Mouse (Mus musculus) right cerebral cortex, postnatal 4 days (tissue): ENCODE results near the gene Med13.
A peak's percentile ranks its signal among the peaks of the same experiment; 100 is the strongest.

Source experiments
- DNase-seq: peaks from one replicate; pipeline ENCODE4 v3.0.0-alpha.2; 2022

Gene Med13

DNA sequence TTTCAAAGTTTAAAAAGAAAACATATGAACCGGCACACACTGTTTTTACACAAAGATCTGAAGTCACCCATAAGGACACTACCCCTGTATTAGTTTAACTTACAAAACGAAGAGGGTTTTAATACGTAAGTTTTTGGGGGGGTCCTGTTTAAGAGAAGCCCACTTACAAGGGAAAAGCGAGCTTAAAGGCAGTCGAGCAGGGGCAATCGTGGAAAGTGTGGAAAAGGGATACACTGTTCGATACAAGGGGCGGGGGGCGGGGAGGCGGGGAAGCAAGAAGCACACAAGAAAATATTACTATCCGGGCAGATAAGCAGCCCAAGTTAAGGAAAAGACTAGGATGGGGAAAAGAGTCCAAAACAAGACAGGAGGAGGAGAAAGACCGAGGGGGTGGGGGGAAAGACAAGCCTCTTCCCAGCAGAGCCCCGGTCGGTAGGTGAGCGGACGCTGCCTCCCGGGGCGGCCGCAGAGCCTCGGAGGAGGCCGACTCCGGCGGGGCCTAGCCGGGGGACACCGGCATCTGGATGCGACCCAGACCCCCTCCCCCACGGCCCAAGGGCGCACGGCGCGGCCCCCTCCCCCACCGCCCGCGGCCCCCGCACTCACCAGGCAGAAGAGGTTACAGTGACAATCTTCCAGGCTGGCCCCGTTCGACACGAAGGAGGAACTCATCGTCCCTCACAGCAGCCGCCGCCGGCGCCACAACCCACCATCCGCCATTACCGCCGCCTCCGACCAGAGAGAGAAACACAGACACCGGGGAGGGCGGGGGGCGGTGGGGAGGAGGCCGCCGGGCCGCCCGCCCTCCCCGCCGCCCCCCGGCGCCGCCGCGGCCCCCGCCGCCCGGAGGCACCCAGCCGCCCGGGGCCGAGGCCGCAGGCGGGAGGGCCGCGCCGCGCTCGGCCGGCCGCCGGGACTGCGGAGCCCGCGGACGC lies at the start of gene Med13:
Gene Med13, minus strand, starts transcription at position 749 of the 935 bp plus-strand sequence.
- DNase-seq, result peak; percentile 56

DNA sequence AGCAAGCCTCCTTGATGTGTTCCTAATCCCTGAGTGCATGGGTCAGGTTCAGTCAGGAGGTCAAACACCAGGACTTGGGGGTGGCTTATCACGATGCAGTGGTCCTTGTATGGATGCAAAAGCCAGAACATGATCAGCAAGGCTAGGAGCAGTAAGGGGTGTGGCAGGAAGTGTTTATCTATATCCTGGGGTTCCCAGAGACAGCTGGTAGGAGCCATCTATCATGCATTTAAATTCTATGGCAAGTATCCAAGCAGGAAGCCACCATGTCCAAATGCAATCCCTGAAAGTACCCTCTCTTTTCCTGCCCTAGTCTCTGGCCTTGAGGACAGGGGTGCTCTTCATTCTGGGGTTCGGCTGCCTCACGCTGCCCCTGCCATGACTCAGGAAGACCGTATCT lies 47.2 kb upstream of the Med13 start:
- DNase-seq, result no peak

DNA sequence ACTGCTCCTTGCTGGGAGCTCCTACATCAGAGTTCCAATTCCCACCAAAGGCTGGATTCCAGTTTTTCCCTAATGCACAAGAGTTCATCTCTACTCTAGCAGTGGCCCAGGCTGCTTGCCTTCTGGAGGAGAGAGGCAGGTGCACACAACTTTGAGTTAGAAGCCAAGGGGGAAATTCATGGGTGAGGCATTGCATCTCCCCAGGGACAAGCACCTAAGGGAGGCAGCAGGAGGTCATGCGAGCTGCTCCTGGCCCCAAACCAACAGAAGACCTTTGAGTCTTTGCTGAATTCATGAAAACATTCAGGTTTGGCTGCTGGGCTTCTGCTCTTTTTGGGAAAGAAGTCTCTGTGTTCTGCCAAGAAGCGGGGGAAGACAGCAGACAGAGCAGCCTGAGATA lies 46.4 kb upstream of the Med13 start:
- no peak for DNase-seq

DNA sequence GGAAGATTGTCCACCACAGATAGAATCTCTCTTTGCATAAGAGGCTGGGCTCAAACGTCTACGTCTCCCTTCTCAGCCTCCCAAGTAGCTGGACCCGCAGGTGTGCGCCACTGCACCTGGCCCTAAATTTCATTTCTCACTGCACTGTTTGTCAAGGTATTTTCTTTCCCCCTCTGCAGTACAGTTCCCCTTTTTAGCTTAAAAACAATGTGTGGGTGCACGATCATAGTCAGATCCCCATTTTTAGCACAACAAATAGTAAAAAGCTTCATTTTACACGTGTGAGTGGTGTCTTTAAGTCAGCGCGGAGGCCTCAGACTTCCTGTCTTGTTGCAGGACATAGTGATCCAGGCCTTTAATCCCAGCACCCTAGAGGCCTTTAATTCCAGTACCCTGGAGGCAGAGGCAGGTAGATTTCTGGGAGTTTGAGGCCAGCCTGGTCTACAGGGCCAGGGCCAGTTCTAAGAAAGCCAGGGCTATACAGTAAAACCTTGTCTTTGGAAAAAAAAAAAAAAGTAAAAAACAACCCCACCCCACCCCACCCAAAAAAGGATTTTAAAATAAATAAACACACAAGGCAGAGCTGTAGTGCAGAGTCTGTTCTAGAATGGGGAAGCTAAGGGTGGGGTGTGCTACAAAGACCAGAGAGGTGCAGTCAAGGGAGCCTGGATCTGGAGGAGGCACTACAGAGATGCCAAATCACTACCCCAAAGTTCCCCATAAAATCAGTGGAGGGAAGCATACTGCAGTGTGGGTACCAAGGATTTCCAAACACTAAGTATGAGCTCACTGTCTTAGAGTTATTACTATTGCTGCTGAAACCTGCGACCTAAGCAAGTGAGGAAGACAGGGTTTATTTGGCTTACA lies 42.1 kb upstream of the Med13 start:
- no peak for DNase-seq

DNA sequence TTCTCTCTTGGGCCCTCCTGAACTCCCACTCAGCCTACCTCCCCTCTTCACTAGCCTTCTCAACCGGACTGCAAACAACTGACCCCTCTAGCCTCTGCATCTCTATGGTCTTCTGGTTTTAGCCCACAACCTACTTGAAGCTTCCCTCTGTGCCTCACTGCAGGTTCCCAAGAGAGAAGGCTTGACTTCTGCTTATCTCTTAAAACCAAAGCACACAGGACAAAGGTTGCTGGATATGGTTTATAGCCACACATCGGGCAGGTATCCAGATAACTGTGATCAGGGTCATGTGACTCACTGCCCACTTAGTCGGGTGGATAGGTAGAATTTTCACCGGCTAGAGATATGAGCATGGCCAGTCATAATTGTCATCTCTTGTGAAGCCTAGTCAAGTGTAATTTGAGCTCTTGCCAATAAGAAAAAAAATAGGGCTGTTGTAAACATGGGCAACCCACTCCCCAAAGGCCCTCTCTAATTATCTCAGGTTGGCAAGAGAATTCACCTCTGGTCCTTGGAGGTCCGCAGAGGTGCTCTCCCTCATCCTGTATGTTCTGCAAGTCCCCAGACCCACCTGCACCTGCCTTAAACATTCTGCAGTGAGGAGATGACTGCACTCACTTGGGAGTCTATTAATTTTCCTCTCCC lies 39.7 kb upstream of the Med13 start:
- no peak for DNase-seq

DNA sequence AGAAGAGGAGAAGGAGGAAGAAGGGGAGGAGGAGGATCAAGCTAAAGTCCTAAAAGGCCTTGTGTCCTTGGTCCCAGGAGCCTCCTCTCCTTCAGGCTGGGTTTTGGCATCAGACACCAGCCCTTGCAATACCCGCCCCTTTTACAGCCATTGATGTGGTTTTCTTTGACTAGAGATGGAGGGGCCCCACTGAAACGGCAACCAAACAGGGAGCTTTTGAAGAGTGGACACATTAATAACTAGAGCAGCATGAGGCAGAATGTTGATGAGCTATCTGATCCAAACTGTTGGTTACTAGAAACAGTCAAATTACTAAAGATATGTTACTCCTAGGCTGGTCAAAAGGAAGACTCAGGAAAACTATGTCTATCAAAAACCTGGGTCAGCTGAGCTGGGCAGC lies 39.1 kb upstream of the Med13 start:
- no peak for DNase-seq

DNA sequence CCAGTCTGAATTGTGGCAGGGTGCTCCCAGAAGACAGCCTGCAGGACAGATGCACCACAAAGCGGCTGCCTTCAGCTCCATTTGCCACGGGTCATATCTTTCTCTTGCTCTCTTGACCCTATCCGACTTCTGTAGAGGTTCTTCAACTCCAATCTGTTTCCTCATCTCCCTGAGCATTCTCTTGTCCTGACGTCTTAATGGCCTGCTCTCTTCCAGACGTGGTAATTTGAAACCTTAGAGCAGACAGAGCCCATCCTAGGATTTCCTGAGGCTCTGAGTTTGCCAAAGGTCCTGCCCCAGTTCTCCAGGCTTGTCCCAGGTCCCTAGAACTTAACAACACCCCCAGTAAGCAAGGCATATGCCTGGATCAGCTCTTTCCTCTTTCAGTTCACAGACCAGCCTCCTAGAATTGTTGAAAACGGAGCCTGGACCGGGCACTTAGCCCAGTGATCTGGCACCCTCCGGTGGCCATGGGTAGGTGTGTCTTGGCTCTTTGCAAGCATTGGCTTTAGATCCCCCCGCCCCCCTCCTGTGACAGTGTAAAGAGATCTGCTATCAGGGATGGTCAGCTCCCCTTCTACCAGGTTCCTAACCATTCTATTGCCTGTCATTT lies 38.2 kb upstream of the Med13 start:
- DNase-seq, result peak; percentile 62

DNA sequence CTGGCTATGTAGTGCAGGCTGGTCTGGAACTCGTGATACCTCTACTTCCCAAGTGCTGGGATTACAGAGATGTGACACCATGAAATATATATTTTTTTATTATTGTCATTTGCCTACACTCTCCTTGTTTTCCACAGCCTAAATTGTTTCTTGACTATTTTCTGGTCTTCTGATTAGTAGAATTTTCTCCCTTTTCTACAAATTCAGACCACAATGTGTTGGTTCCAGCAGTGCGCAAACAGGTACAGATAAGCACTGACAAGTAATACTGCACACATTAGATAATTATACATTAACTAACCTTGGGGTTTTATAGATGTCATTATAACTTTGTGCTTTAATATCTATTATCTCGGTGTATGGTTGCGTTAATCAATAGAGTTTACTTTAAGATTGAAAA lies 37.7 kb upstream of the Med13 start:
- DNase-seq, result no peak

DNA sequence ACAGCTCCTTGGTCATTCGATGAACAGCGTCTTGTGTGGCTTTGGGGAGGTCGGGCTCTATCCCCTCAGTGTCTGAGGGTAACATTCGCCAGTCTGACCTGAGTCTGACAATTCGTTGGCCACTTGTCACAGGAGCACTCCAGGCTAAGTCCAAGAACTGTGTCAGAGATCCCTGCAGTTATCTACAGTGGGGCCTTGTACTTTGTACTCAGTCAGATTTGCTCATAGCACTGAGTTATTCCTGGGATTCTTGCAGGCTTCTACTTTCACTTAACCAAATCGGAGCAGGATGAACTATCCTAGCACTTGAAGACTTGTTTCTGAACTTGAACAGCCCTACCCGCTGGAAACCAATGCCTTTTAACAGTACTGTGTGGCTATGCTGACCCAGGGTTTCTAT lies 34.3 kb upstream of the Med13 start:
- no peak for DNase-seq

DNA sequence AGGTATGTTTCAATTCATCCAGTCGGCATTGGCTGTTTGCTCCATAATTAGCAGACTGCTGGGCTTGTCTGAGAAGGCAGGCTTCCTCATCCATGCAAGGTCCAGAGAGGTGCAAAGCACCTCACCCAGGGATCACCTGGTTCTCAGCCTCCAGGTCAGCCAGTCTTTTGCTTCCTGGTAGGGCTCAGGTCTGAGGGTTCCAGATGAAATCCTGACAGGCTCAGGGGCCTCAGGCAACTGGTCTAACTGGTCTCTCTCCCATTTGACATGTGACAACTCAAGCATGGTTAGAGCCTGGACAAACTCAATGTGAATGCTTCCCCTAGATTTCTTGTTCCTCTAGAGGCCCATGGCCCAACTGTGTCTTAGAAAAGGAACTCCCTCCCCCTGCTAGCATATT lies 32.9 kb upstream of the Med13 start:
- no peak for DNase-seq

DNA sequence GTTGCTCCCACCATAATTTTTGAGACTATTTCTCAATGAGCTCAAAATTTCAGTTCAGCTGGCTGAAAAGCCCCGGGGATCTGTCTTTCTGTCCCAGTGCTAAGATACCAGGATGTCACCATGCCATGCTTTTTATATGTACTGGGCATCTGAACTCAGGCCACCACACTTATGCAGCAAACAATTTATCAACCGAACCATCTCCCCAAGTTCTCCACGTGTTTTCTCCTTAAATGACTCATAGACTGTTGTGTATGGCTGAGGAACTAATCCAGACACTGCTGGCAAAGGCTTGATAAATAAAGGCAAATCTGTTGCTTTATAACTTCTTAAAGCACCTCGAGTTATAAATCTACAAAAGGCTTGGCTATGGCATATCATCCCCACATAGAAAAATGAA lies 32.1 kb upstream of the Med13 start:
- no peak for DNase-seq

DNA sequence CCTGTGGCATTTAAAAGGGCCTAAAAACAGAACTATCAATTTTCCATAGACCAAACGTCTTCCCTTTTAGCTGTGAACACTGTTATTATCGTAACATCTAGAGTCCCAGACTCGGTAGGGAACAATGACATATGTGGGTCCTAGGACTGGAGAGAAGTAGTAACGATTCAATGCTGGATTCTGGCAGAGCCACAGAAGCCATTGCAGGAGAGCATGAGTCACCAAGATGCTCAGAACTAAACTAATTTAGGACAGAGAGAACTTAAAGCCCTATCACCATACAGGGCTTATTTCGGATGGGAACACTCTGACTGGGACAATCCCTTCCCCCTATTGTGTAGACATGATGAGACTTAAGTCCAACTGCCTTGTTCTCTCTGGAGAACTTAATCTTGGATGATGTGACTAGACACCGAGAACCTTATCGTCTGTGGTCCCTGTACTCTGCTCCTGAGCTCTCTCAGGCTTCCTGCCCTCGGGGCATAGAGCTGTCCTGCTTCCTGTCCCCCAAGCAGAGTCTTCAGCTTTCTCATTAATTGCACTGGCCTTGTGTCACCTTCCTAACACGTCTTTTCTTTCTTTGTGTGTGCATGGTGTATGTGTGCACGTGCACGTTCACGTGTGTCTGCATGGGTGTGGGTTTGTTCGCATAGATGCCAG lies 31.5 kb upstream of the Med13 start:
- DNase-seq, result no peak

DNA sequence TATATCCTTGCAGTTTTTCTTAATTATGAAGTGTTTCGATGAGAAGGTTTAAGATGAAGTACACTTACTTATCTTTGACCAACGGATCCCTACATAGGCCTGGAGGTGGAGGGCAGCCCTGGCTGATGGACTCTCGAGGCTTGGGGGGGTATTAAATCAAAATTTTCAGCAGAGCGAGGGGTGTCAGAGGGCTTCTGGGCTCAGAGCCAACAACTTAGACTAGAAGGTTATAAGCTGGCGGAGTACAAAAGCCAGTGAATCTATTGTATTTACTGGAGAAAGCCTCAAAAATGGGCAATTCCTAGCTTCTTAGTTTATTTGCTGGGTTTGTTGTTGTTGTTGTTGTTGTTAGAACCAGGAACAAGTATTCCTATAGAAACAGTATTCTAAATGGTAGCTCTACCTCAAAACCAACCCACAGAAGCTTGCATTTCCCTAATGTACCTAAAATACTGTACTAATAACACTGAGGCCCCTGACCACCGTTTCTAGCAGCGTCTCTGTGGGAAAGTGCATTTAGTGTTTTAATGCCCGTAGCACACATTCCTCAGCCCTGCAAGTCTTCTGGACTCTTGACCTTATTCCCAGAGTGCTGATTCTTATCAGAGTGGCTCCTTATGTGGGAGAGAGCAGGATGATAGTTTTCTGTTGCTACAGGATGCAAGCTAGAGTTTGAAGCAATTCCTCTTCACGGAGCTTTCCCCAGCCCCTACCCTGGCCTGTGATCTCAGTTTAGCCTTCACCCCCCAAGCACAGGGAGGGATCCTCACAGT lies 29.9 kb upstream of the Med13 start:
- DNase-seq, result no peak

DNA sequence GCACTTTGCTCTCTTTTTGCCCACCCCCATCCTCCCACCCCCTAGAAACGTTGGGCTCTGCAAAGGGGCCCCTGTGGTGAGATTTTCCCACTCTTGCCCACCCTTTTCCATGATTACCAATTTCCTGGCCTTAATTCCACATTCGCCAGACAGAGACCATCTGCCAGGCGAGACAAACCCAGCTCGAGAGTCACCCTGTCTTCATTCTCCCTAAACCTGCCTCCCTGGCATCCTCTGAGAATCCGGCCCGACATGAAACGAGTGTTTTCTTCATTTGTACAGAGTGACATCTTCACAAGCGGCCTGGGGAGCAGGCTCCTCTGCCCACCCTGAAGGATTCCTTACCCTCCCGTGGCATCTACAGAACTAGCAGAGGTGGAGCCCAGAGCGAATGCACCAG lies 29.2 kb upstream of the Med13 start:
- no peak for DNase-seq

DNA sequence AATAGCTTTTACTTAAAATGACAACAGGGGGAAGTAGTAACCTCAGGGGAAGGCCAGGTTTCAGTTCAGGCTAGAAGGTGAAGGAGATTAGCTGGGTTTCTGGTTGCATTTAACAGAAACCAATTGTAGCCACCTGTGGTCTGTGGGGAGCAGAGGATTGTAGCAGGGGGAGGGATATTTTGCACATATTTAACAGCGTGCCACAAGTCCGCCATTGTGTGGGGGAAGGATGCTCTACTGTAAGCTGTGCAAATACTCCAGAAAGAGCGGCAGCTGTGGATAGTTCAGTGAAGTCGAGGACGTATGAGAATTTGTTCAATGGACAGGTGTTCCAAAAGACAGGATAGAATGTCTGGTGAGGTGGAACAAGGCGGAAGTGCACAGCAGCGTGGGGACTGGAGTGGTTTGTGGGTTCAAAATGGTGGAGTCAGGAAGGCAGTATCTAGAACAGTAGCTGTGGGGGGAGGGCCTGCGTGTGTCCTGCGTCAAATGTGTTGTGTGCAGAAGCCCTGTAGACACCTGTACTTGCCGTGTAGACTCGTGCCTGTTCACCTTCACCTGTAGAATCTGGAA lies 28.4 kb upstream of the Med13 start:
- no peak for DNase-seq

DNA sequence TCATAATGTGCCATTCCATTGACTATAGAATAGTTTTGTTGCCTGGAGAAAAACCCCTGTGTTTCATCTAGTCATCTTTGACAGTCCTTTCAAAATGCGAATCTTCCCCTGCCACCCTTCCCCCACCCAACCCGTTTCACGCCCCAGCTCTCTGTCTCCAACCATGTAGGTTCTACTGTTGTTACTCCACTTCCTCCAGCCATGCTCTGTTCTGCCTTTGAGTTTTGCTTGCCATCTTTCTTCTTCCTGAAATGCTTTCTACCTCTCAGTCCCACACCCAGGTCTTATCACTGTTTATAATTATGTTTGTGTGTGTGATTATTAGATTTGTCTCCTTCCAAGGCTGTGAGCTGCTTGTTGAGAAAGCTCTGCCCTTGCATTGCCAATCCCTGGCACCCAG lies 26.7 kb upstream of the Med13 start:
- no peak for DNase-seq

DNA sequence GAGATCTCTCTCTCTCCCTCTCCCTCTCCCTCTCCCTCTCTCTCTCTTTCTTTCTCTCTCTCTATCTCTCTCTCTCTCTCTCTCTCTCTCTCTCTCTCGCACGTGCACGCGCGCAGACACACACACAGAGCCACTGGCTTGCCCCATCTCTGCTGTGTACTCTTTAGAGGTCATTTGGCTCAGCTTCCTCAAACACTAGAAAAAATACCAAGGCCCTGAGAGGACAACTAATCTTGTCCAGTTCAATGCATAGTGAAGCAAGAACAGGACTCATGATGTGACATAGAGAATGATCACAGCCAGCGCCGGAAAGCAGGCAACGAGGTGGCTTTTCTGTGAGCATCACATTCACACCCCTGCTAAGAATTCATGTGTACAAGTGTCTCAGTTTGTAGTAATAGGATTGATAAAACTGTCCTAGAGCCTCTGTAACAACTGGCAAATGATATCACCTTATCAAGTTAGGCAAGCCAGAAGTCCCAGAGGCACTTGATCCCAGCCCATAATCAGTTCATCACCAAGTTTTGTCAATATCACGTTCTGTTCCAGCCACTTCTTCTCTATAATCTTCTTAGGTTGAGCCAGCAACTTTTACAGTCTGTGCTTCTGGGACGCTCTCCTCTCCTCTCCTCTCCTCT lies 25.2 kb upstream of the Med13 start:
- DNase-seq, result no peak

DNA sequence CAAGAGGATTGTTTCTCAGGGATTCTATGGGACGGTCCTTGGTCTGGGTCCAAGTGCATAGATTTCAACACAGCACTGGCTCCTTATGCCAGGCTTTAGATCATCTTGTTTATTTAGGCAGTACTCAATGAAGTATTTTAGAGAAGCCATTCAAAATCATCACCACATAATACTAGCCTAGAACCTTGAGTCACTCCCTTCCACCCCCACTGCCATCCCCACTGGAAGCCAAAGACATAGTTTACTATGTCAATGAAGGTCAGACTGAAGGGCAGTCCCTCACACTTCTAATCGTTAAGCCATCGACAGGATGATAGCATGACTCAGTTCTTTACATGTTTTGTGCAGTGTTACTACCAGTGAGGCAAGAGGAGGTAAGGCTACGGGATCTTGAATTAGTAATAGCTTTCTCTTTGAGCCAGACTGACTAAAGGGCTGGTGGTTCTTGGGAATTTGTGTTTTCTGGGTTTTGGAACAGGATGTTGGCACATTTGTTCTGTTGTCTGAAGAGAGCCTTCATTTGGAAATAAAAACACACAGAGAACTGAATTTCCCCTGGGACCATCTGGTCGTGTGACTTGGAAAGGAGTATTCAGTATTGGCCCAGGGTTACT lies 24.2 kb upstream of the Med13 start:
- DNase-seq, result no peak

DNA sequence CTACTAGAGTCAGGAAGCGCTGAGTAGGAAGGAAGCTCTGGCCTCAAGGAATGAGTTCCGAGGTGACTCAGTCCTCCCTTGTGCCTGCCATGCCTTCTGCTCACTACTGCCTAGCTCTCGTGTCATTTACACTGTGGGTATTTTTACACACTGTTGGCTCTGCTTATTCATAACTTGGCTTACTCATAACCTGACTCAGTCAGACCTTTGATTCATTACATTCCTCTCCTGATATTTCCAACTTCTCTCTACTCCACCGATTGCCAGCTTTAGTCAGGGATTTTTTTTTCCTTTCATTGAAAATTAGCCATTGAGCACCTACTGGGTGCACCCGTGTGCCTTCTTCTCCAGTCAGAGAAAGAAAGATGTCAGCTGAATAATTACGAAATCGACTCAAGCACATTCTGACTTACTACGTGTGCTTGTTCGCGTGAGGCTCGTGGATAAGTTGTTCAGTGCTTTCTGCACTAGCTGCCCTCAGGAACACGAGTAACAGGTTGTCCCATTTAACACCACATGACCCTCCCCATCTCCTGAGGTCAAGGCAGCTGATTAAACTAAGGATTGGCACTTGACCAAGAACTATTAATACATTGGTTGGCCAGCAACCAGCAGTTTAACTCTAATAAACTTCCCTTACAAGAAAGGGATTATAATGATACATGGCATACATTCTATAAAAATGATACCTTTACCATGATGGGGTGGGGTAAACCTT lies 23.3 kb upstream of the Med13 start:
- DNase-seq, result no peak

DNA sequence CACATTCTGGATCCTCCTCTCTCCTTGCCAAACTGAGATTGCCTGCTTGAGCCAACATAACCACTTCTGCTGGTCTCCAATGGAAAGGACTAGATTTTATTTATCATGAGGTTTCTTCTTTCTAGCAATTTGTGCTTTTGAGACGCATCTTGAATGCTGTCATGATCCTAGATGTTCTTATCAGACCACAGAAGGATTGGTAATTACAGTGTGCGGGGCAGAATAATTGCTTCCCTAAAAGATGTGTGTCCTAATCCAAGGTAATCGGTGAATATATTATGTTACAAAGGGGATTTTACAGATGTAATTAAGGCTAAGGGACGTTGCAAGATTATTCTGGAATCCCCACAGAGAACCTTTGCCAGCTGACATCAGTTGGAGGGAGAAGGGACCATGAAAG lies 21.6 kb upstream of the Med13 start:
- DNase-seq, result no peak
